Mouse (Mus musculus) liver, adult 2 months (tissue): ENCODE data around the gene Cort.

Experiments used
- CTCF ChIP-seq: fragments of 200-500 bp; IDR thresholded peaks from 2 replicates; pipeline ENCODE4 v1.5.1; 2011; ENCODE audit warnings: low read depth, low read length, control low read depth
- POLR2A ChIP-seq: fragments of 200-500 bp; IDR thresholded peaks from 2 replicates; pipeline ENCODE4 v1.6.1; 2011; ENCODE audit warnings: low read length, control low read depth; ENCODE audit not compliant: insufficient read depth; ENCODE audit errors: extremely low read depth

GRCm38 (mm10) chr4:149075073-149075472 lies 51.5 kb downstream of the Cort start:
- TF ChIP-seq CTCF (no peak), POLR2A (no peak)
